Mouse (Mus musculus) ES-CJ7 (cell line): ENCODE data around the gene Lgals3bp.
A peak's percentile ranks its signal among the peaks of the same experiment; 100 is the strongest.

Source experiments
- DNase-seq: peaks from one replicate; pipeline ENCODE4 v3.0.0; 2011; ENCODE audit warnings: low read depth, low spot score

Lgals3bp gene

GRCm38 (mm10) chr11:118401760-118402280 lies at the start of gene Lgals3bp:
Gene Lgals3bp (minus strand): TSS chr11:118402092.
- no peak for DNase-seq

- no peak for DNase-seq
Observed at GRCm38 (mm10) chr11:118451211-118451610, 49.3 kb upstream of the Lgals3bp start.

GRCm38 (mm10) chr11:118448385-118448784 lies 46.5 kb upstream of the Lgals3bp start:
- DNase-seq: no peak

- no peak for DNase-seq
Observed at GRCm38 (mm10) chr11:118447346-118447745, 45.5 kb upstream of the Lgals3bp start.

- DNase-seq: peak; percentile 70
Observed at GRCm38 (mm10) chr11:118445843-118446242, 44.0 kb upstream of the Lgals3bp start.

- peak; percentile 40 for DNase-seq
Observed at GRCm38 (mm10) chr11:118443201-118443970, 41.5 kb upstream of the Lgals3bp start.

- DNase-seq: no peak
Observed at GRCm38 (mm10) chr11:118442691-118443090, 40.8 kb upstream of the Lgals3bp start.

GRCm38 (mm10) chr11:118438665-118439414 lies 36.9 kb upstream of the Lgals3bp start:
- DNase-seq: no peak

- DNase-seq: no peak
Observed at GRCm38 (mm10) chr11:118436471-118436935, 34.6 kb upstream of the Lgals3bp start.

- no peak for DNase-seq
Observed at GRCm38 (mm10) chr11:118434093-118434492, 32.2 kb upstream of the Lgals3bp start.

GRCm38 (mm10) chr11:118433398-118433868 lies 31.5 kb upstream of the Lgals3bp start:
- no peak for DNase-seq

- DNase-seq: no peak
Observed at GRCm38 (mm10) chr11:118431100-118431948, 29.4 kb upstream of the Lgals3bp start.

GRCm38 (mm10) chr11:118430291-118430885 lies 28.5 kb upstream of the Lgals3bp start:
- DNase-seq: no peak

- no peak for DNase-seq
Observed at GRCm38 (mm10) chr11:118428944-118429709, 27.2 kb upstream of the Lgals3bp start.

GRCm38 (mm10) chr11:118428460-118428868 lies 26.6 kb upstream of the Lgals3bp start:
- no peak for DNase-seq

GRCm38 (mm10) chr11:118427986-118428385 lies 26.1 kb upstream of the Lgals3bp start, which contains the start of gene C1qtnf1:
Gene C1qtnf1 (plus strand): TSS chr11:118428203.
- no peak for DNase-seq

GRCm38 (mm10) chr11:118427266-118427779 lies 25.4 kb upstream of the Lgals3bp start:
- DNase-seq: no peak

- no peak for DNase-seq
Observed at GRCm38 (mm10) chr11:118426765-118427164, 24.9 kb upstream of the Lgals3bp start.

GRCm38 (mm10) chr11:118424621-118425335 lies 22.9 kb upstream of the Lgals3bp start:
- DNase-seq: no peak
